Mouse (Mus musculus) erythroblast, embryonic 14.5 days (primary cell): ENCODE measurements around the gene Fpr3. TPM values are rescaled to one million over a fixed set of nuclear protein-coding genes. Genes with fewer than 3 reads are reported as not detected.

ENCODE experiments used
- H3K27me3 ChIP-seq: 2 replicates; pipeline ENCODE4 v1.6.1; 2012; ENCODE audit warnings: inconsistent platforms; ENCODE audit not compliant: control insufficient read depth
- H3K36me3 ChIP-seq: 2 replicates; pipeline ENCODE4 v1.6.1; 2012; ENCODE audit warnings: mild to moderate bottlenecking, inconsistent platforms; ENCODE audit not compliant: control insufficient read depth
- H3K4me1 ChIP-seq: 2 replicates; pipeline ENCODE4 v1.6.1; 2012; ENCODE audit warnings: inconsistent platforms; ENCODE audit not compliant: control insufficient read depth
- H3K4me3 ChIP-seq: replicated peaks from 2 replicates; pipeline ENCODE3; 2012; ENCODE audit warnings: moderate library complexity, mild to moderate bottlenecking, inconsistent platforms
- H3K9me3 ChIP-seq: 2 replicates; pipeline ENCODE4 v1.6.1; 2012; ENCODE audit warnings: low read length, inconsistent platforms, mixed read lengths; ENCODE audit not compliant: control insufficient read depth
- GATA1 ChIP-seq: IDR thresholded peaks from 2 replicates; pipeline ENCODE4 v1.6.1; 2012; ENCODE audit warnings: low read length, inconsistent platforms, mixed read lengths
- TAL1 ChIP-seq: IDR thresholded peaks from 3 replicates; pipeline ENCODE4 v1.6.1; 2012; ENCODE audit warnings: low read length, inconsistent platforms, mixed read lengths
- polyA plus RNA-seq: library from polyadenylated mRNA; stranded (reverse); fragments of >175 nt; gene quantifications from 2 replicates; pipeline ENCODE4 v1.2.3, GENCODE M21; 2012

Fpr3 gene
- polyA plus RNA-seq, 1 experiment, result not detected

DNA sequence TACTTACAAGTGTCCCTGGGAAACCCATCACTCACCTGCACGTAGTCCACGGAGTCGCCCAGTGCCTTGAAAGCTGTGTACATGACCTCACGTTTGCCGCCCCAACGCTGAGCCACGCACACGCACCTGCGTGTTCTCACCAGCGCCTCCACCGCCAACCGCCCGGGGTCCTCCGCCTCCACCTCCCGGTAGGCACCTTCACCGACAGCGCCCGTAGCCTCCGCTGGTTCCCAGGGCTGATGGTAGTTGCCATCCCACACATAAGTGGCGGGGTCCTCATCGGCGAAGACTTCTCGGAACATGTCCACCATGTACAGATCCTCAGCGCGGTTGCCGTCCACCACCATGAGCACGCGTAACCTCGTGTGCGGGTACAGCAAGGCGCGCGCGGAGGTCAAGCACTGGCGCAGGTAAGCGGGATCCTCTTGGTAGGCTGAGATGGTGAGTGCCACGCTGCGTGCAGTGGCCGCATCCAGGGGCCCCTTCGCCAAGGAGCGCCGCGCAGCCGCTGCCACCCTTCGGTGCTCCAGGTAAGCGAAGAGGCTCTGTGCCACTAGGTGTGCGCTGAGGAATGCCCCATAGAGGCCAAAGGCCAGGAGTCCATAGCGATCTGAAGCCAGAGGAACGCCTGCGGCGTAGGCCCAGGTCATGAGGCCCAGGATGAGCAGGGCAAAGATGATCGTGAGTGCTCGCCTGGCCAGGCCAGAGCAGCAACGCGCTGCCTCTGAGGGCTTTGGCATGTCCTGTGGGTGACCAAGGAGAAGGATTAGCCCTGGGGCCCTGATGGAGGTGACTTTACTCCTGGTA, 37.5 kb upstream of the Fpr3 start:
- no peak for TF ChIP-seq GATA1
- no peak for TF ChIP-seq TAL1
- Histone ChIP-seq H3K36me3 (no peaks in the 10 kb centered on the region), H3K4me1 (peaks cover 7% of the 10 kb centered on the region), H3K4me3 (no peak overlapping the region), H3K27me3 (peaks cover 18% of the 10 kb centered on the region), H3K9me3 (no peaks in the 10 kb centered on the region)

GRCm38 (mm10) chr17:17855064-17855838, 32.4 kb upstream of the Fpr3 start, which contains the start of gene Has1:
Has1 (minus strand) TSS chr17:17855205.
- H3K4me1 ChIP-seq, result no peaks in the 10 kb centered on the region
- no peak within 1 kb of the TSS for H3K4me3 ChIP-seq
- no peaks in the 10 kb centered on the region for H3K9me3 ChIP-seq
- H3K36me3 ChIP-seq, result no peaks in the 10 kb centered on the region
- peaks cover 10% of the 10 kb centered on the region for H3K27me3 ChIP-seq
- no peak for TF ChIP-seq GATA1

DNA sequence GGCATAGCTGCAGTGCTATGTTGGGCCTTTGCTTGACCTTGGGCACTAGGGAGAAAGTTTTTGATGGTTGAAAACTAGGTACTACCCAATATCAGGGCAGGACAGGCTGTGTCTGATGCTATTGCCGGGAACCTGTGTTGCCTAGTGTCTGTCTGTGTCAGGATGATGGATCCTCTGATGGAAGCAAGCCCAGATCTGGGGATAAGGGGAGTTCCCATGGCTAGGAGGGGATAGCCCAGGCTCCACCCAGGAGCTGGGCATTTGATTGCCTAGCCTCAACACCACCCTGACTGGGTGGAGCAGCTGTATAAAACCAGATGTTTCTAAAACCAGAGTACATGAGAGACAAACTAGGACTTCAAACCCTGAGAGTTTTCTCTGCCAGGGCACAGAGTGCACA, 31.0 kb upstream of the Fpr3 start:
- no peak overlapping the region for H3K4me3 ChIP-seq
- TF ChIP-seq TAL1 (no peak), GATA1 (no peak)

DNA sequence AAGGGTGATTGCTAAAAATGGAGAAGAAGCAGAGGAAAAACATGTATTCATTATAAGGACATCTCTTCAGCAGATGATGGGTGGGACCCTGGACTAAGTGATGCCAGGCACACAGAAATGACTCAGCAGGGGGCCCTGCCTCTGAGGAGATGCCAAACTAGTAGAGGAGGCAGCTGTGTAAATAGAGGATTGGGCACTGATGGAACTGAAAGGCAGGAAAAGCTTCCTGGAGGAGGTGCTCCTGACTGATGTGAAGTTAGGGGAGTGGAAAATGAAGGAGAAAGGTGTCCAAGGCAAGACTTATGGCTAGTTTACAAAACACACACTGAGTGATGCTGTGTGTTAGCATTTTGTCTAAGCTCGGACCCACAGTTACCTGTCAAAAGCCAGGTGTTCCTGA, 30.2 kb upstream of the Fpr3 start:
- H3K36me3 ChIP-seq, result no peaks in the 10 kb centered on the region

More for the DNA sequence above, 31.0 kb upstream of the Fpr3 start:
- 0 out of 2 replicates have a peak, but pooled peaks cover under 1% of the 10 kb centered on the region for H3K27me3 ChIP-seq
- no peaks in the 10 kb centered on the region for H3K4me1 ChIP-seq
- no peaks in the 10 kb centered on the region for H3K36me3 ChIP-seq
- H3K9me3 ChIP-seq, result no peaks in the 10 kb centered on the region

DNA sequence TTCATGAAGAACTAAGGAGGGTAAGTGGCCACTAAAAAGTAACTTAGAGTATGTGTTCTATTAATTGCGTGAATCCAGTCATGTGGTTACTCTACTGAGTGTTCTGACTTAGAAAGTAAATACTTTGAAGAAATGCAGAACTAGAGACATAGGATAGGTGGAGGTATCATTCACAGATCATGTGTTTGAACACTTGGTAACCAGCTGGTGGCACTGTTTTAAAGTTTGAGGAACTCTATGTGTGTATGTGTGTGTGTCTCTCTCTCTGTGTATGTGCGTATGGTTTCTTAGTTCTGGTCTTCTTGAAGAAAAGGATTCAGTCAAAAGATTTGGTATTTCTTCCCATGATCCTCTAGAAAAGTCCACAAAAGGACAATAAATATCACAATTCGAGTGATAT, 27.5 kb upstream of the Fpr3 start:
- no peak for TF ChIP-seq GATA1
- TF ChIP-seq TAL1, result no peak
- H3K36me3 ChIP-seq, result no peaks in the 10 kb centered on the region
- no peaks in the 10 kb centered on the region for H3K27me3 ChIP-seq
- no peak overlapping the region for H3K4me3 ChIP-seq
- H3K4me1 ChIP-seq, result no peaks in the 10 kb centered on the region
- H3K9me3 ChIP-seq, result no peaks in the 10 kb centered on the region

More for the DNA sequence above, 30.2 kb upstream of the Fpr3 start:
- Histone ChIP-seq H3K27me3 (no peaks in the 10 kb centered on the region), H3K4me3 (no peak overlapping the region), H3K4me1 (no peaks in the 10 kb centered on the region), H3K9me3 (no peaks in the 10 kb centered on the region)
- TF ChIP-seq TAL1 (no peak), GATA1 (no peak)

- H3K9me3 ChIP-seq, result no peaks in the 10 kb centered on the region
- no peak for TF ChIP-seq GATA1
- H3K4me1 ChIP-seq, result no peaks in the 10 kb centered on the region
- no peak overlapping the region for H3K4me3 ChIP-seq
- no peaks in the 10 kb centered on the region for H3K27me3 ChIP-seq
- no peaks in the 10 kb centered on the region for H3K36me3 ChIP-seq
Measured at GRCm38 (mm10) chr17:17862360-17862759, 25.3 kb upstream of the Fpr3 start.

GRCm38 (mm10) chr17:17865168-17865567, 22.5 kb upstream of the Fpr3 start:
- no peaks in the 10 kb centered on the region for H3K9me3 ChIP-seq
- H3K4me1 ChIP-seq, result no peaks in the 10 kb centered on the region
- TF ChIP-seq GATA1, result no peak
- TF ChIP-seq TAL1, result no peak
- no peaks in the 10 kb centered on the region for H3K27me3 ChIP-seq
- H3K4me3 ChIP-seq, result no peak overlapping the region
- H3K36me3 ChIP-seq, result no peaks in the 10 kb centered on the region

- Histone ChIP-seq H3K27me3 (no peaks in the 10 kb centered on the region), H3K36me3 (no peaks in the 10 kb centered on the region), H3K4me1 (no peaks in the 10 kb centered on the region), H3K4me3 (no peak overlapping the region), H3K9me3 (no peaks in the 10 kb centered on the region)
- TF ChIP-seq GATA1, result no peak
- TF ChIP-seq TAL1, result no peak
Measured at GRCm38 (mm10) chr17:17866801-17867469, 20.7 kb upstream of the Fpr3 start.
